Mouse (Mus musculus): ENCODE measurements at regions not wholly inside any gene's neighbourhood (a gene's known extent, or its start where the extent isn't known, plus 50 kb on each side); places are given as distances from the start of the nearest gene placed in this dataset.
A peak's percentile ranks its signal among the peaks of the same experiment; 100 is the strongest.

- peaks cover 7% of the 10 kb centered on the region for H3K36me3 ChIP-seq (ENCODE audit: control insufficient read depth, insufficient read depth)
- peaks cover 7% of the 10 kb centered on the region for H3K79me2 ChIP-seq (ENCODE audit: control insufficient read depth, insufficient read depth)
- H3K4me3 ChIP-seq, result no peak overlapping the region
- H3K27me3 ChIP-seq (ENCODE audit: control insufficient read depth, insufficient read depth, insufficient read length), result no peaks in the 10 kb centered on the region
- no peak overlapping the region for H3ac ChIP-seq (ENCODE audit: control insufficient read depth, insufficient read length)
- no peak overlapping the region for H3K4me2 ChIP-seq (ENCODE audit: low read depth)
- TF ChIP-seq MYOD1 (IDR thresholded peaks at IDR 0.05; ENCODE audit: control insufficient read depth in 1 of 3, insufficient read length in 2 of 3, low read depth in 2 of 3) (no peak), USF1 (IDR thresholded peaks at IDR 0.05; ENCODE audit: low read depth) (no peak), POLR2AphosphoS2 (IDR thresholded peaks at IDR 0.05; ENCODE audit: insufficient read length, low read depth) (no peak), TCF3 (IDR thresholded peaks at IDR 0.05; ENCODE audit: insufficient read length, low read depth) (no peak), POLR2A (IDR thresholded peaks at IDR 0.05; ENCODE audit: insufficient read length, low read depth) (no peak), TCF12 (IDR thresholded peaks at IDR 0.05; ENCODE audit: insufficient read depth, poor library complexity, severe bottlenecking) (no peak)
Observed at GRCm38 (mm10) chr15:62183803-62184202, 1261.0 kb upstream of the A1bg start.

GRCm38 (mm10) chr15:62181454-62181910 lies 1258.7 kb upstream of the A1bg start:
- Histone ChIP-seq H3K4me2 (ENCODE audit: low read depth) (no peak overlapping the region), H3K79me2 (ENCODE audit: control insufficient read depth, insufficient read depth) (peaks cover 7% of the 10 kb centered on the region), H3K4me3 (no peak overlapping the region), H3ac (ENCODE audit: control insufficient read depth, insufficient read length) (no peak overlapping the region), H3K36me3 (ENCODE audit: control insufficient read depth, insufficient read depth) (peaks cover 7% of the 10 kb centered on the region), H3K27me3 (ENCODE audit: control insufficient read depth, insufficient read depth, insufficient read length) (no peaks in the 10 kb centered on the region)
- TF ChIP-seq E2F4 (IDR thresholded peaks at IDR 0.05; ENCODE audit: insufficient read depth) (no peak), REST (IDR thresholded peaks at IDR 0.05; ENCODE audit: insufficient read depth, insufficient read length) (no peak), MYOD1 (IDR thresholded peaks at IDR 0.05; ENCODE audit: control insufficient read depth in 1 of 3, insufficient read length in 2 of 3, low read depth in 2 of 3) (no peak), USF1 (IDR thresholded peaks at IDR 0.05; ENCODE audit: low read depth) (no peak), MAX (IDR thresholded peaks at IDR 0.05; ENCODE audit: low read depth) (no peak), CEBPB (IDR thresholded peaks at IDR 0.05; ENCODE audit: insufficient read depth, poor library complexity, severe bottlenecking) (no peak), TCF12 (IDR thresholded peaks at IDR 0.05; ENCODE audit: insufficient read depth, poor library complexity, severe bottlenecking) (no peak), POLR2AphosphoS2 (IDR thresholded peaks at IDR 0.05; ENCODE audit: insufficient read length, low read depth) (no peak), SRF (IDR thresholded peaks at IDR 0.05; ENCODE audit: control insufficient read depth, insufficient read length, low read depth) (no peak), MYOG (IDR thresholded peaks at IDR 0.05; ENCODE audit: control insufficient read depth in 1 of 3, insufficient read depth in 1 of 3, insufficient read length in 2 of 3, low read depth in 2 of 3) (no peak), POLR2A (IDR thresholded peaks at IDR 0.05; ENCODE audit: insufficient read length, low read depth) (no peak)

- H3K27me3 ChIP-seq (ENCODE audit: control insufficient read depth, insufficient read depth, insufficient read length), result no peaks in the 10 kb centered on the region
- H3K36me3 ChIP-seq (ENCODE audit: control insufficient read depth, insufficient read depth), result peaks cover 12% of the 10 kb centered on the region
- no peak for TF ChIP-seq MAX (IDR thresholded peaks at IDR 0.05; ENCODE audit: low read depth)
- TF ChIP-seq MYOD1 (IDR thresholded peaks at IDR 0.05; ENCODE audit: control insufficient read depth in 1 of 3, insufficient read length in 2 of 3, low read depth in 2 of 3), result no peak
- no peak for TF ChIP-seq CEBPB (IDR thresholded peaks at IDR 0.05; ENCODE audit: insufficient read depth, poor library complexity, severe bottlenecking)
- TF ChIP-seq TCF12 (IDR thresholded peaks at IDR 0.05; ENCODE audit: insufficient read depth, poor library complexity, severe bottlenecking), result no peak
- no peak for TF ChIP-seq POLR2AphosphoS2 (IDR thresholded peaks at IDR 0.05; ENCODE audit: insufficient read length, low read depth)
- TF ChIP-seq E2F4 (IDR thresholded peaks at IDR 0.05; ENCODE audit: insufficient read depth), result no peak
- no peak for TF ChIP-seq SRF (IDR thresholded peaks at IDR 0.05; ENCODE audit: control insufficient read depth, insufficient read length, low read depth)
- TF ChIP-seq MYOG (IDR thresholded peaks at IDR 0.05; ENCODE audit: control insufficient read depth in 1 of 3, insufficient read depth in 1 of 3, insufficient read length in 2 of 3, low read depth in 2 of 3), result no peak
- TF ChIP-seq REST (IDR thresholded peaks at IDR 0.05; ENCODE audit: insufficient read depth, insufficient read length), result no peak
- TF ChIP-seq USF1 (IDR thresholded peaks at IDR 0.05; ENCODE audit: low read depth), result no peak
- no peak for TF ChIP-seq TCF3 (IDR thresholded peaks at IDR 0.05; ENCODE audit: insufficient read length, low read depth)
- no peak for TF ChIP-seq POLR2A (IDR thresholded peaks at IDR 0.05; ENCODE audit: insufficient read length, low read depth)
- H3ac ChIP-seq (ENCODE audit: control insufficient read depth, insufficient read length), result no peak overlapping the region
- no peaks in the 10 kb centered on the region for H3K79me2 ChIP-seq (ENCODE audit: control insufficient read depth, insufficient read depth)
- H3K4me3 ChIP-seq, result no peak overlapping the region
- no peak overlapping the region for H3K4me2 ChIP-seq (ENCODE audit: low read depth)
Observed at GRCm38 (mm10) chr15:62180718-62181117, 1257.9 kb upstream of the A1bg start.

GRCm38 (mm10) chr15:62179801-62180200 lies 1257.0 kb upstream of the A1bg start:
- Histone ChIP-seq H3K36me3 (ENCODE audit: control insufficient read depth, insufficient read depth) (peaks cover 14% of the 10 kb centered on the region), H3K27me3 (ENCODE audit: control insufficient read depth, insufficient read depth, insufficient read length) (no peaks in the 10 kb centered on the region), H3K79me2 (ENCODE audit: control insufficient read depth, insufficient read depth) (no peaks in the 10 kb centered on the region), H3K4me2 (ENCODE audit: low read depth) (no peak overlapping the region), H3ac (ENCODE audit: control insufficient read depth, insufficient read length) (no peak overlapping the region), H3K4me3 (no peak overlapping the region)
- TF ChIP-seq CEBPB (IDR thresholded peaks at IDR 0.05; ENCODE audit: insufficient read depth, poor library complexity, severe bottlenecking), result 0 out of 2 replicates have a peak, but pooled peaks have one; percentile 12
- no peak for TF ChIP-seq E2F4 (IDR thresholded peaks at IDR 0.05; ENCODE audit: insufficient read depth)
- no peak for TF ChIP-seq MAX (IDR thresholded peaks at IDR 0.05; ENCODE audit: low read depth)
- no peak for TF ChIP-seq MYOD1 (IDR thresholded peaks at IDR 0.05; ENCODE audit: control insufficient read depth in 1 of 3, insufficient read length in 2 of 3, low read depth in 2 of 3)
- no peak for TF ChIP-seq POLR2AphosphoS2 (IDR thresholded peaks at IDR 0.05; ENCODE audit: insufficient read length, low read depth)
- TF ChIP-seq TCF3 (IDR thresholded peaks at IDR 0.05; ENCODE audit: insufficient read length, low read depth), result no peak
- TF ChIP-seq MYOG (IDR thresholded peaks at IDR 0.05; ENCODE audit: control insufficient read depth in 1 of 3, insufficient read depth in 1 of 3, insufficient read length in 2 of 3, low read depth in 2 of 3), result no peak

- no peaks in the 10 kb centered on the region for H3K27me3 ChIP-seq (ENCODE audit: control insufficient read depth, insufficient read depth, insufficient read length)
- TF ChIP-seq TCF12 (IDR thresholded peaks at IDR 0.05; ENCODE audit: insufficient read depth, poor library complexity, severe bottlenecking) (no peak), POLR2A (IDR thresholded peaks at IDR 0.05; ENCODE audit: insufficient read length, low read depth) (no peak), E2F4 (IDR thresholded peaks at IDR 0.05; ENCODE audit: insufficient read depth) (no peak), REST (IDR thresholded peaks at IDR 0.05; ENCODE audit: insufficient read depth, insufficient read length) (no peak), MYOD1 (IDR thresholded peaks at IDR 0.05; ENCODE audit: control insufficient read depth in 1 of 3, insufficient read length in 2 of 3, low read depth in 2 of 3) (no peak), CEBPB (IDR thresholded peaks at IDR 0.05; ENCODE audit: insufficient read depth, poor library complexity, severe bottlenecking) (no peak), MAX (IDR thresholded peaks at IDR 0.05; ENCODE audit: low read depth) (no peak), MYOG (IDR thresholded peaks at IDR 0.05; ENCODE audit: control insufficient read depth in 1 of 3, insufficient read depth in 1 of 3, insufficient read length in 2 of 3, low read depth in 2 of 3) (no peak), POLR2AphosphoS2 (IDR thresholded peaks at IDR 0.05; ENCODE audit: insufficient read length, low read depth) (no peak), USF1 (IDR thresholded peaks at IDR 0.05; ENCODE audit: low read depth) (no peak)
Observed at GRCm38 (mm10) chr15:62178568-62178967, 1255.8 kb upstream of the A1bg start.

More at GRCm38 (mm10) chr15:62178568-62178967, 1255.8 kb upstream of the A1bg start:
- Histone ChIP-seq H3K4me3 (no peak overlapping the region), H3K36me3 (ENCODE audit: control insufficient read depth, insufficient read depth) (peaks cover 14% of the 10 kb centered on the region), H3K79me2 (ENCODE audit: control insufficient read depth, insufficient read depth) (no peaks in the 10 kb centered on the region), H3K4me2 (ENCODE audit: low read depth) (no peak overlapping the region), H3ac (ENCODE audit: control insufficient read depth, insufficient read length) (no peak overlapping the region)
